Mouse (Mus musculus) CH12.LX (cell line): ENCODE results near the gene Wdr24. TPM values are rescaled to one million over a fixed set of nuclear protein-coding genes. Genes with fewer than 3 reads are reported as not detected.

Experiments
- DNase-seq: peaks from one replicate; pipeline ENCODE4 v3.0.0-alpha.2; 2013; ENCODE audit errors: extremely low read depth
- H3K27ac ChIP-seq: 2 replicates; pipeline ENCODE4 v1.5.1; 2012; ENCODE audit warnings: low read depth, mild to moderate bottlenecking, control low read depth, moderate library complexity; ENCODE audit not compliant: insufficient read depth
- H3K27me3 ChIP-seq: replicated peaks from 2 replicates; pipeline ENCODE3; 2012; ENCODE audit warnings: inconsistent platforms
- H3K36me3 ChIP-seq, 2 experiments: replicated peaks in 1 of 2; 2 replicates each; pipeline versions ENCODE3 to v1.6.1; 2012; ENCODE audit warnings: inconsistent platforms in 1 of 2, low read length in 1 of 2, mild to moderate bottlenecking in 1 of 2, mixed read lengths in 1 of 2, moderate library complexity in 1 of 2; ENCODE audit not compliant: control insufficient read depth in 1 of 2, insufficient read depth in 1 of 2
- H3K4me1 ChIP-seq, 2 experiments: 2 replicates each; pipeline ENCODE4 v1.6.1; 2012; ENCODE audit warnings: inconsistent platforms in 1 of 2, moderate library complexity in 1 of 2; ENCODE audit not compliant: insufficient read depth in 2 of 2, control insufficient read depth in 1 of 2
- H3K4me2 ChIP-seq: 2 replicates; pipeline ENCODE4 v1.6.1; 2012; ENCODE audit warnings: low read depth, mild to moderate bottlenecking, control low read depth; ENCODE audit not compliant: poor library complexity, insufficient read depth, severe bottlenecking
- H3K4me3 ChIP-seq, 3 experiments: fragments of 150-350 bp in 1 of 3; sonication (generic) in 1 of 3; replicated peaks in 1 of 3; 2 replicates each; pipeline versions ENCODE3 to v1.5.1; 2011 to 2012; ENCODE audit warnings: low read depth in 2 of 3, low read length in 2 of 3, mild to moderate bottlenecking in 2 of 3, moderate library complexity in 2 of 3, control low read depth in 1 of 3, improper control_type of control experiment in 1 of 3, inconsistent platforms in 1 of 3, mixed read lengths in 1 of 3; ENCODE audit not compliant: poor library complexity in 1 of 3
- H3K79me2 ChIP-seq: replicated peaks from 2 replicates; pipeline ENCODE4 v1.6.1; 2012; ENCODE audit warnings: mild to moderate bottlenecking, moderate library complexity; ENCODE audit not compliant: control insufficient read depth, poor library complexity, insufficient read depth, severe bottlenecking; ENCODE audit errors: extremely low read depth
- H3K9ac ChIP-seq: 2 replicates; pipeline ENCODE4 v1.6.1; 2012; ENCODE audit warnings: low read depth, mild to moderate bottlenecking, control low read depth, moderate library complexity; ENCODE audit not compliant: insufficient read depth
- H3K9me3 ChIP-seq: replicated peaks from 2 replicates; pipeline ENCODE3; 2012; ENCODE audit warnings: low read length, inconsistent platforms, mixed read lengths
- CHD2 ChIP-seq: IDR thresholded peaks from 2 replicates; pipeline ENCODE4 v1.6.1; 2011; ENCODE audit warnings: low read length, improper control_type of control experiment
- CTCF ChIP-seq, 2 experiments: IDR thresholded peaks in 1 of 2; conservative IDR thresholded peaks in 1 of 2; 2 replicates each; pipeline ENCODE4 v1.5.1; 2011 to 2012; ENCODE audit warnings: low read depth in 2 of 2, low read length in 2 of 2, improper control_type of control experiment in 1 of 2, inconsistent platforms in 1 of 2, mild to moderate bottlenecking in 1 of 2, moderate library complexity in 1 of 2
- E2F4 ChIP-seq: IDR thresholded peaks from 2 replicates; pipeline ENCODE4 v1.6.1; 2011; ENCODE audit warnings: low read depth, low read length, improper control_type of control experiment; ENCODE audit not compliant: insufficient replicate concordance
- ELF1 ChIP-seq: IDR thresholded peaks from 2 replicates; pipeline ENCODE4 v1.6.1; 2014; ENCODE audit warnings: low read depth, mild to moderate bottlenecking, inconsistent platforms, low read length, improper control_type of control experiment
- EP300 ChIP-seq: IDR thresholded peaks from 2 replicates; pipeline ENCODE4 v1.6.1; 2011; ENCODE audit warnings: low read length, improper control_type of control experiment
- GABPA ChIP-seq: IDR thresholded peaks from 2 replicates; pipeline ENCODE4 v1.6.1; 2012; ENCODE audit warnings: low read depth, low read length, improper control_type of control experiment, inconsistent platforms; ENCODE audit not compliant: insufficient replicate concordance
- MEF2A ChIP-seq: IDR thresholded peaks from 2 replicates; pipeline ENCODE4 v1.6.1; 2014; ENCODE audit warnings: low read depth, mild to moderate bottlenecking, inconsistent platforms, low read length, improper control_type of control experiment, borderline replicate concordance
- MXI1 ChIP-seq: IDR thresholded peaks from 2 replicates; pipeline ENCODE4 v1.6.1; 2011; ENCODE audit warnings: mild to moderate bottlenecking, low read depth, low read length, improper control_type of control experiment
- MYC ChIP-seq: IDR thresholded peaks from 2 replicates; pipeline ENCODE4 v1.6.1; 2011; ENCODE audit warnings: low read depth, mild to moderate bottlenecking, improper control_type of control experiment, low read length
- NRF1 ChIP-seq: IDR thresholded peaks from 2 replicates; pipeline ENCODE4 v1.6.1; 2014; ENCODE audit warnings: low read depth, mild to moderate bottlenecking, inconsistent platforms, low read length, improper control_type of control experiment, moderate library complexity
- POLR2AphosphoS2 ChIP-seq: IDR thresholded peaks from 2 replicates; pipeline ENCODE4 v1.6.1; 2011; ENCODE audit warnings: low read depth, low read length, improper control_type of control experiment
- RCOR1 ChIP-seq: conservative IDR thresholded peaks from 2 replicates; pipeline ENCODE4 v1.6.1; 2012; ENCODE audit warnings: low read depth, mild to moderate bottlenecking, inconsistent platforms, low read length, improper control_type of control experiment
- SIN3A ChIP-seq: IDR thresholded peaks from 2 replicates; pipeline ENCODE4 v1.6.1; 2012; ENCODE audit warnings: low read length, improper control_type of control experiment, inconsistent platforms
- SMC3 ChIP-seq: IDR thresholded peaks from 2 replicates; pipeline ENCODE4 v1.6.1; 2011; ENCODE audit warnings: low read depth, low read length, improper control_type of control experiment
- TCF12 ChIP-seq: IDR thresholded peaks from 2 replicates; pipeline ENCODE4 v1.6.1; 2014; ENCODE audit warnings: low read depth, mild to moderate bottlenecking, inconsistent platforms, low read length, improper control_type of control experiment
- USF1 ChIP-seq: IDR thresholded peaks from 2 replicates; pipeline ENCODE4 v1.6.1; 2014; ENCODE audit warnings: low read depth, mild to moderate bottlenecking, inconsistent platforms, low read length, improper control_type of control experiment
- ZC3H11A ChIP-seq: IDR thresholded peaks from 2 replicates; pipeline ENCODE4 v1.6.1; 2012; ENCODE audit warnings: low read depth, mild to moderate bottlenecking, inconsistent platforms, low read length, improper control_type of control experiment
- ZMIZ1 ChIP-seq: IDR thresholded peaks from 2 replicates; pipeline ENCODE4 v1.6.1; 2012; ENCODE audit warnings: low read depth, mild to moderate bottlenecking, inconsistent platforms, low read length, improper control_type of control experiment
- dilution Hi-C: fragments of 300-500 bp; cut with MboI; formaldehyde crosslinking; loops from 2 replicates; pipeline ENCODE4 v1.14.3; 2020; ENCODE audit warnings: low sequenced_read_pairs; ENCODE audit not compliant: extremely low pct_unique_long_range_greater_than_20kb, extremely low pct_ligation_motif_present
- in situ Hi-C: fragments of 300-500 bp; cut with MboI; formaldehyde crosslinking; loops from 3 replicates; pipeline ENCODE4 v1.14.3; 2019; ENCODE audit warnings: low sequenced_read_pairs, low pct_ligation_motif_present, low pct_unique_long_range_greater_than_20kb, mixed read lengths
- polyA plus RNA-seq: library from polyadenylated mRNA; unstranded; fragments of >175 nt; gene quantifications from 2 replicates; pipeline ENCODE4 v1.2.1, GENCODE M21; 2012; ENCODE audit warnings: low read depth; ENCODE audit not compliant: insufficient read length
- total RNA-seq, 2 experiments: library from RNA; depleted of rRNA; stranded (reverse); fragments of 300-350 nt in 1 of 2; fragments of >200 nt in 1 of 2; gene quantifications; 2 replicates each; pipeline ENCODE4 v1.2.3; 2012 to 2014

Gene Wdr24
- total and polyA plus RNA-seq, 3 experiments, result 20.4 to 28.6 (median 20.9) TPM

- Histone ChIP-seq H3K4me3 (peak within 1 kb of the TSS; percentile 71 to 81 (median 81)), H3K27ac (peak within 1 kb of the TSS; percentile 47), H3K9ac (peak within 1 kb of the TSS; percentile 90), H3K79me2 (peaks cover 14% of the 10 kb centered on the region), H3K4me1 (peaks cover 18 to 42% of the 10 kb centered on the region in 2 experiments), H3K4me2 (peak within 1 kb of the TSS; percentile 85), H3K36me3 (peaks cover 53 to 77% of the 10 kb centered on the region in 2 experiments), H3K9me3 (no peaks in the 10 kb centered on the region), H3K27me3 (no peaks in the 10 kb centered on the region)
- TF ChIP-seq E2F4, result no peak
- TF ChIP-seq CHD2, result 0 out of 2 replicates have a peak, but pooled peaks have one; percentile 5
- TF ChIP-seq POLR2AphosphoS2, result 0 out of 2 replicates have a peak, but pooled peaks have one; percentile 5
- in situ Hi-C loops, result no loop called here
- dilution Hi-C loops, result no loop called here
- peak; percentile 58 for DNase-seq
Observed at GRCm38 (mm10) chr17:25833291-25833663, 9.8 kb downstream of the Wdr24 start, which contains the start of gene Stub1. Stub1 (minus strand) TSS chr17:25833404.

DNA sequence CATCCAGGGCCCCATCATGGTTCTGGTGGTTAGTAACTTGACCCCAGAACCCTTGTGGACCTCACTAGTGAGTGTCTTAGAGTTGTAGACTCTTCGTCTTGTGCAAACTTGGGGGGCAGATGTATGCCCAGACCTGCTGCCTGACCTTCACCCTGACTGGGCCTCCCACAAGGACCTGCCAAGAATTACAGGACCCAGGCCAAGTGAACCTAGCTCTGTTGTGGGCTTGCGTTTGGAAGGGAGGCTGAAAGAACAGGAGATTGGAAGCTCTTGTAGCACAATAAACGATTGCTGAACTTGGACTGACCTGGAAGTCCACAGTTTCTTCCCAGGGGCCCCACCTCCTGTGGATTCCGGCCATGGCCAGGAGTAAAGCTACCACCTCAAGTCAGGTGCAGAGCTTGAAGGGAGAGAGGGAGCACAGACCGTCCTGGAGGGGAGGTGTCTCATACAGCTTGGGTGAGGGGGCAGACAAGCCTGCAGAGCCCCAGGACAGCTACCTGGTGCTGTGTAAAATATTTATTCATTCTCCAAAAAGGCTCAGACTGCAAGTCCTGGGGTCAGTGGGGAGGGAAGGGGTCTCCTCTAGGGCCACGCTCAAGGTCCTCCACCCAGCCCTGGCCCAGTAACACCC, 10.7 kb downstream of the Wdr24 start:
- no peaks in the 10 kb centered on the region for H3K9me3 ChIP-seq
- H3K79me2 ChIP-seq, result peaks cover 14% of the 10 kb centered on the region
- dilution Hi-C loops, result no loop called here
- H3K36me3 ChIP-seq, result peaks cover 56 to 76% of the 10 kb centered on the region in 2 experiments
- H3K9ac ChIP-seq, result peak overlapping the region; percentile 84; the same call in 1 of the 2 replicates
- H3K4me1 ChIP-seq, result peaks cover 16 to 40% of the 10 kb centered on the region in 2 experiments
- no peak for DNase-seq
- H3K27me3 ChIP-seq, result no peaks in the 10 kb centered on the region
- peak overlapping the region; percentile 33 for H3K4me2 ChIP-seq
- in situ Hi-C loops, result no loop called here
- TF ChIP-seq CTCF (conservative IDR thresholded peaks at IDR 0.05 in 1 of 2, IDR thresholded peaks at IDR 0.05 in 1 of 2; ENCODE audit: low read depth in 2 of 2, low read length in 2 of 2) (no peak), TCF12 (no peak), RCOR1 (no peak), SMC3 (no peak), ZMIZ1 (no peak), GABPA (no peak), MXI1 (no peak), MEF2A (no peak), NRF1 (no peak), EP300 (no peak), MYC (no peak), ELF1 (no peak), USF1 (no peak), SIN3A (no peak), ZC3H11A (no peak)
- TF ChIP-seq, all 38 proteins: peak for 0
- peak overlapping the region; percentile 69 to 81 (median 71) for H3K4me3 ChIP-seq
- no peak overlapping the region for H3K27ac ChIP-seq
